Mouse (Mus musculus): ENCODE measurements around the gene Rtkn2. TPM values are rescaled to one million over a fixed set of nuclear protein-coding genes. Genes with fewer than 3 reads are reported as not detected.

Rtkn2 gene
- polyA plus RNA-seq, 1 experiment from 2014 or later = 21.5 TPM

DNA sequence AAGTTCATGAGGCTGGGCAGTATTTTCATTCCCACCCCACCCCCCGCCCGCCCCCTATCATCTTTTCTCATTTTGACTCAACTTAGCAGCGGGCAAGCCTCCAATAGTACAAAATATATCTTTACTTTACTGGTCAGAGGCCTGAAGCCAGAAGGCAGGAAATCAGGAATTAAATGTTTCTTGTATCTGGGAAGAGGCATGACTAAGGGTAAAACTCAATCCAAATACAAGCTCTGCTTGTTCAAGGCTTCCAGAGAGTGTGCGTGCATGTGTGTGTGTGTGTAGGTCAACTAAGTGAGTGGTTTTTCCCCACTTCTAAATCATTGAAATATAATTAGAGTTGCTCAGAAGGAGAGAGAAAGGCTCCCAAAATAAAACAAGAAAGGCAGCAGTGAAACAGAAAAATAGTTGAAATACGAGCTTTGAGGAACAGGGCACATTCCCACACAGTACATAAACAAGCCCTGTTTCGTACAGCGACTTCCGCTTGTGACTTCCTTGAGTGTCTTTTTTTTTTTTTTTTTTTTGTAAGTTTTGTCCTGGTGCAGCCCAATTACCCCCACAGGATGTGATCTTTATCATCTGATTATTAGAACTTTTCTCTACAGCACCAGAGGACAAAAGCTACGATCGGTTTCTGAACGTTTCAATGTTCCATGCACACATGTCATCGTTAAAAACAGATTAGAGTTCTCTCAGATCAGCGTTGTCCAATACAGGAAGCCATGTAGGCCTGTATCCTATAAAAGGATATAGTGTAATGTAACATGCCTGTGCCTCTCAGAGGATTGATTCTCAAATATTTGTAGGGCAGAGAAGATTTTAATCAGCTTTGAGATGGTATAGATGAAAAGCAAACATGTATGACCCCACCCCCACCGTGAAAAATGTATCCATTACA is 125.8 kb downstream of the Rtkn2 start:
- no peak for DNase-seq (ENCODE audit: low spot score)
- Histone ChIP-seq H3K4me1 (peaks cover 26% of the 10 kb centered on the region), H3K9me3 (replicated peaks) (no peaks in the 10 kb centered on the region), H3K4me3 (no peak overlapping the region), H3K27me3 (ENCODE audit: low read depth, poor library complexity, severe bottlenecking) (no peaks in the 10 kb centered on the region), H3K36me3 (no peaks in the 10 kb centered on the region), H3K27ac (replicated peaks) (peak overlapping the region; percentile 43; the same call in 1 of the 2 replicates)
- WGBS = 83% methylated on average over 14 of the region's 14 CpGs

DNA sequence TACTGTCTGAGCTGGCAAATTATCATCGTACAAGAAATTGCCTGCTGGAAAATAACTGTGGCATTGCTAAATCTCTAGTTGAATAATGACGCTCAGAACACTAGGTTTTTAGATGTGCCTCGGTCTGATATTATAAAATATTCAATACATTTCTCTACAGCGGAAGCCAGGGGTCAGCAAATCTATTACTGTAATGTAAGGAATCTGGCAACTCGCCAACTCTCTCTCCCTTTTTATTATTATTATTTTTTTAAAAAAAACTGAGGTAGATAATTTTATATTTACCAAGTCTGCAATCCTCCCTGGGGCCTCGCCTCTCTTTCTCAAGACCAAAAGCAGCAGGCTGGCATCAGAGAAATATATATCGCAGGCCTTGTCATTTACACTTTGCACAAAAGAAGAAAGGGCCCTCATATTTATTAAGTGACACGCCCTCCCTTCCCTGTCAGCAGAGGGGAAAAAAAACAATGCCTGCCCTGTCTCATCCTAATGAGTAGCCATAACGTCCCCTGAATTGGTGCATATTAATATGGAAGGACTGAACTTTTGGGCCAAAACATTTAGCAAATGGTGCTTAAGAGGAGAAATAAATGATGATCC is 127.1 kb downstream of the Rtkn2 start:
- Histone ChIP-seq H3K4me1 (peaks cover 31% of the 10 kb centered on the region), H3K9me3 (replicated peaks) (no peaks in the 10 kb centered on the region), H3K36me3 (no peaks in the 10 kb centered on the region), H3K4me3 (no peak overlapping the region), H3K27me3 (ENCODE audit: low read depth, poor library complexity, severe bottlenecking) (no peaks in the 10 kb centered on the region), H3K27ac (replicated peaks) (no peak overlapping the region)
- 86% methylated on average over 9 of the region's 9 CpGs for WGBS
- DNase-seq (ENCODE audit: low spot score) = no peak

DNA sequence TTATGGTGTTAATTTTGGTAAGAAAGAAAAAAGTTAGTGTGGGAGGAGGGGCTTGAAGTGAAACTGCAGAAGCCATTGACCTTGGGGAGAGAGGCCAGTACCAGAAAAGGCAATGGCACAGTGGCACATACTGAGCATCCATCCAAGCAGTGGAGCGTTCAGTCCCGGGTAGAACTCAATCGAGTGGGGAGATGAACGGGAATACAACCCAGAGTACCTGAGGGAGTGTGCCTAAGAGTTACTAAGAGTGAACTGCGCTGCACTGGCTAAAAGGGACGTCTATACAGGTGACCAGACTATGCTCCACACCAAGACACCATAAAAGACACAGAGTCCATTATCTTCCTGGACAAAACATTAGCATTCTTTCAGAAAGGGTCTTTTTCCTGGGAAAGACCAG is 128.3 kb downstream of the Rtkn2 start:
- Histone ChIP-seq H3K4me3 (no peak overlapping the region), H3K36me3 (no peaks in the 10 kb centered on the region), H3K9me3 (replicated peaks) (no peaks in the 10 kb centered on the region), H3K4me1 (peaks cover 31% of the 10 kb centered on the region), H3K27me3 (ENCODE audit: low read depth, poor library complexity, severe bottlenecking) (no peaks in the 10 kb centered on the region), H3K27ac (replicated peaks) (no peak overlapping the region)
- DNase-seq (ENCODE audit: low spot score) = no peak
- WGBS = 88% methylated on average over 6 of the region's 6 CpGs

Other genes starting within 250 kb of the Rtkn2 start
- 2.3 and 2.7 TPM in 2 replicates for gene Zfp365, start 66.9 kb upstream of the Rtkn2 start, polyA plus RNA-seq (2016; fragmentation: Nextera tagmentation; extraction: Ambion mirVana)

Data from midbrain, embryonic 10.5 days (tissue).